Mouse (Mus musculus): ENCODE data around the gene Pde4d. TPM values are rescaled to one million over a fixed set of nuclear protein-coding genes. Genes with fewer than 3 reads are reported as not detected.

The Pde4d gene
- polyA plus RNA-seq, 1 experiment from 2014 or later: 14.9 TPM

DNA sequence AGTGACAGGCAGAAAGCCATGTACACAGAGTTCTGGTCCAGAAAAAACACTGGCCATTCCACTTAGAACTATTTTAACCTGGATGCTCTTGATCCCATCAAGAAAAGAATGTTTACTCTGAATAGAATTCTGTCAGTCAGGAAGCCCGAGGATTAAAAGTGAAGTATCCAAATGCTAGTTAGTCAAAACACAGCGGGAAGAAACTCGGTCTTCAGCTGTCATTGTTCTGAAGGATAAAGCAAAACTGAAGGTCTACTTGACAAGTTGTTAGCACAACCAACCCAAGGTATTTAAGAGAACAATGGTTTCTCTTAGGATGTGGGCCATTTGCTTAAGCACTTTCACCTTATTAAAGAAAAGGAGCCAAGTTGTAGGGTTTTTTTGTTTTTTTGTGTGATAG, 1327.2 kb downstream of the Pde4d start:
- no peak overlapping the region for H3K9ac ChIP-seq (ENCODE audit: low read length)
- H3K4me2 ChIP-seq (ENCODE audit: low read depth, low read length): no peak overlapping the region
- H3K4me3 ChIP-seq (ENCODE audit: low read length): no peak overlapping the region
- H3K9me3 ChIP-seq (ENCODE audit: control insufficient read depth, low read length): no peaks in the 10 kb centered on the region
- no peak for ATAC-seq (ENCODE audit: low read depth)
- H3K27ac ChIP-seq (ENCODE audit: low read length): no peak overlapping the region
- WGBS: 43% methylated on average over 3 of the region's 3 CpGs
- H3K4me1 ChIP-seq (replicated peaks; ENCODE audit: control insufficient read depth, insufficient read depth, low read length): peaks cover 5% of the 10 kb centered on the region; the same call in 1 of the 2 replicates
- H3K27me3 ChIP-seq (ENCODE audit: control insufficient read depth, insufficient read depth, low read depth, low read length): no peaks in the 10 kb centered on the region
- no peaks in the 10 kb centered on the region for H3K36me3 ChIP-seq (ENCODE audit: control insufficient read depth, insufficient read depth, low read length)

DNA sequence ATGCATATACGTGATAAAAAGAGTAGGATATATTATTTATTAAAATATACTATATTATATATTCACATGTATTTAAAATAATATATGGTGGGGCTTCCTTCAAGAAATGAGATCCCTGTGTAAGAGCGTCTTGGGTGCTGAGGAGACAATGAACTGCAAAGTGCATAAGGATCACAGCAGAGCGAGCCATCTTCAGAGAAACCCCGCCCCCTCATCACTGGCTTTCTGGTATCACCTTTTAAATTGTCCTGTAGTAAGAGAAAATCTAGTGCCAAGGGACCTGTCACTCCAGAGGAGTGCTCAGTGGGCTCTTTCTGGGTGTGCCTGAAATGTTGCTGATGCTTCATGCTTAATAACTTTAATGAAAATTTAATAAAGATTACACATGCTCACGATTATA, 1327.7 kb downstream of the Pde4d start:
- H3K9me3 ChIP-seq (ENCODE audit: control insufficient read depth, low read length): no peaks in the 10 kb centered on the region
- no peaks in the 10 kb centered on the region for H3K36me3 ChIP-seq (ENCODE audit: control insufficient read depth, insufficient read depth, low read length)
- no peak overlapping the region for H3K9ac ChIP-seq (ENCODE audit: low read length)
- H3K4me2 ChIP-seq (ENCODE audit: low read depth, low read length): no peak overlapping the region
- peaks cover 5% of the 10 kb centered on the region; the same call in 1 of the 2 replicates for H3K4me1 ChIP-seq (replicated peaks; ENCODE audit: control insufficient read depth, insufficient read depth, low read length)
- ATAC-seq (ENCODE audit: low read depth): no peak
- no peak overlapping the region for H3K4me3 ChIP-seq (ENCODE audit: low read length)
- H3K27me3 ChIP-seq (ENCODE audit: control insufficient read depth, insufficient read depth, low read depth, low read length): no peaks in the 10 kb centered on the region
- WGBS: 86% methylated on average over 5 of the region's 5 CpGs
- no peak overlapping the region for H3K27ac ChIP-seq (ENCODE audit: low read length)

DNA sequence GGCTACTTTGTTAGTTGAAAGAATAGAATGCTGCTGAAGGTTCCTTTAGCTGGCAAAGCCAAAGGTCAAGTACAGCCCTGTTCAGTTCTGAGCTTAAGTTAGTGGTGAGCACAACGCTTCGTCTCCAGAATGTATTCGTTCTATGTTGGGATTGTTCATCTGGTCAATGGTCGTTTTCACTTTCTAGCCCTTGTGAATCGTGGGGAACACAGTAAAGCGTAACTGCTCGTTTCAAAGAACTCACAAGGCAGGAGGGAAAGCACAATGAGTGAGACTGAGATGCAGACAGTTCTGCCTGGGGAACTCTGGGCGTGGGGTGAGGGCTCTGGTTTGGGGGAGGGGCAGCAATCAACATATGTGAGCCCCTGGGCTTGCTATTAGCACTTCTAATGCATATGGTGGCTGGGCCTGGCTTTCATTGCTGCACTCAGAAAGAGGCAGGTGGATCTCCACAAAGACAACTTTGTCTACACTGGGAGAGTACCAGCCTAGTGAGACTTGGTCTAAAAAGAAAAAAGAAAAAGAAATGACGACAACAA, 1328.6 kb downstream of the Pde4d start:
- Histone ChIP-seq H3K9me3 (ENCODE audit: control insufficient read depth, low read length) (no peaks in the 10 kb centered on the region), H3K4me1 (replicated peaks; ENCODE audit: control insufficient read depth, insufficient read depth, low read length) (peaks cover 5% of the 10 kb centered on the region; the same call in 1 of the 2 replicates), H3K4me3 (ENCODE audit: low read length) (no peak overlapping the region), H3K36me3 (ENCODE audit: control insufficient read depth, insufficient read depth, low read length) (no peaks in the 10 kb centered on the region), H3K27me3 (ENCODE audit: control insufficient read depth, insufficient read depth, low read depth, low read length) (no peaks in the 10 kb centered on the region), H3K4me2 (ENCODE audit: low read depth, low read length) (no peak overlapping the region), H3K27ac (ENCODE audit: low read length) (no peak overlapping the region), H3K9ac (ENCODE audit: low read length) (no peak overlapping the region)
- ATAC-seq (ENCODE audit: low read depth): no peak
- 63% methylated on average over 9 of the region's 9 CpGs for WGBS

DNA sequence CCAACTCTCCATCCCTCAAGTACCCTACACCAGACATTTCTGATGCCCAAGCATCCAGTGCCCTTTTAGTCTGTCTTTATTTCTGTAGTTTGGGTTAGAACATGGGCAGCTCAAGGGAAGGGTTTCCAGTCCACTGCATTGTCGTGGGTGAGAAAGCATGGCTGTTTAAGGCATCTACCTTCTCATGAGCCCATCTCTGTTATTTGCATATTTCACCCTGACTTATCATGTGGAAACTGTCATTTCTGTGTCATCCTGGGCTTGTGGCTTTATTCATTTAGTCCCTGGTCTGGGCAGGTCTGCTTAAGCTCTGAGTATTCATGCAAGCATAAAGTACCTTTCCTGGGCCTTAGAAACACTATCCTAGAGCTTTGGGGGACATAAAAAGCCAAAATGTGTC, 1331.7 kb downstream of the Pde4d start:
- H3K9ac ChIP-seq (ENCODE audit: low read length): no peak overlapping the region
- no peak overlapping the region for H3K4me3 ChIP-seq (ENCODE audit: low read length)
- H3K27me3 ChIP-seq (ENCODE audit: control insufficient read depth, insufficient read depth, low read depth, low read length): no peaks in the 10 kb centered on the region
- no peak for ATAC-seq (ENCODE audit: low read depth)
- no peaks in the 10 kb centered on the region; the same call in 1 of the 2 replicates for H3K4me1 ChIP-seq (replicated peaks; ENCODE audit: control insufficient read depth, insufficient read depth, low read length)
- H3K9me3 ChIP-seq (ENCODE audit: control insufficient read depth, low read length): no peaks in the 10 kb centered on the region
- H3K4me2 ChIP-seq (ENCODE audit: low read depth, low read length): no peak overlapping the region
- H3K27ac ChIP-seq (ENCODE audit: low read length): no peak overlapping the region
- no peaks in the 10 kb centered on the region for H3K36me3 ChIP-seq (ENCODE audit: control insufficient read depth, insufficient read depth, low read length)
- WGBS: 83% methylated on average over 1 of the region's 1 CpGs

DNA sequence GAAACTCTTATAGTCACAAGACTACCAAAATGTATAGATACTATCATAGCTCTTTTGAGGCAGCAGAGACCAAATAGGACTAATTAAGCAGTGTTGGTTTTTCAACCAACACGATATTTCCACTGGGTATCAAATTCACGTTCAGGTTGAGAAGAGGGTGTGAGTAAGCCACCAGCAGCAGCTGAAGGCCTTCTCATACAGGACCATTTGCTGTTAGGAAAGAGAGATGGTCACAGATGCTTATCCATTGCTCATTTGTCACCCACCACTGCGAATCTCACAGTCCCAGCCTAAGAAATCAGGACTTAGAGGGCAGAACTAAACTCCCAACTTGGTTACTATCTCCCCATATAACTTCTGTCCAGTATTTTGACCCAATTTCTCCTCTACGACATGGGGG, 1338.9 kb downstream of the Pde4d start:
- Histone ChIP-seq H3K27ac (ENCODE audit: low read length) (no peak overlapping the region), H3K27me3 (ENCODE audit: control insufficient read depth, insufficient read depth, low read depth, low read length) (no peaks in the 10 kb centered on the region), H3K36me3 (ENCODE audit: control insufficient read depth, insufficient read depth, low read length) (no peaks in the 10 kb centered on the region), H3K4me1 (replicated peaks; ENCODE audit: control insufficient read depth, insufficient read depth, low read length) (peaks cover 7% of the 10 kb centered on the region; the same call in 1 of the 2 replicates), H3K4me3 (ENCODE audit: low read length) (no peak overlapping the region), H3K9me3 (ENCODE audit: control insufficient read depth, low read length) (no peaks in the 10 kb centered on the region), H3K9ac (ENCODE audit: low read length) (no peak overlapping the region), H3K4me2 (ENCODE audit: low read depth, low read length) (no peak overlapping the region)
- ATAC-seq (ENCODE audit: low read depth): no peak
- WGBS: 78% methylated on average over 4 of the region's 4 CpGs

DNA sequence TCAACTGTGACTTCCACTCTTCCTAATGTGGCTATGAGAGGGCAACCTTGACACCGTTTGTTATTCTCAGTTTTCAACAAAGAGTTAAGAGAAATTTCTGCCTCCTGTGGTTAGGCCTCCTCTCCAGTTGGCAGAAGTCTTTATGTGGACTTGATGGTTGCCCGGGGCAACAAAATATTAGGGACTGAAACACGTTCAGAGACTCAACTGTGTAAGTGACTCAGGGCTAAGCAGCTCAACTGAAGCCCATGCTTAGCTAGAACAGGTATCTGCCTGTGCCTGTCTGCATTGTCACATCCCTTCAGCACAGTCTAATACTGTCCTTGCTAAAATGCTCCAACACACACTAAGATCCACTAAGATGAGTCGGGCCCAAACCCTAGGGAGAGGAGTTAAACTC, 1339.4 kb downstream of the Pde4d start:
- no peak for ATAC-seq (ENCODE audit: low read depth)
- Histone ChIP-seq H3K36me3 (ENCODE audit: control insufficient read depth, insufficient read depth, low read length) (no peaks in the 10 kb centered on the region), H3K4me3 (ENCODE audit: low read length) (no peak overlapping the region), H3K9me3 (ENCODE audit: control insufficient read depth, low read length) (no peaks in the 10 kb centered on the region), H3K27ac (ENCODE audit: low read length) (no peak overlapping the region), H3K9ac (ENCODE audit: low read length) (no peak overlapping the region), H3K4me1 (replicated peaks; ENCODE audit: control insufficient read depth, insufficient read depth, low read length) (peaks cover 7% of the 10 kb centered on the region; the same call in 1 of the 2 replicates), H3K4me2 (ENCODE audit: low read depth, low read length) (no peak overlapping the region), H3K27me3 (ENCODE audit: control insufficient read depth, insufficient read depth, low read depth, low read length) (no peaks in the 10 kb centered on the region)
- WGBS: 56% methylated on average over 4 of the region's 4 CpGs

DNA sequence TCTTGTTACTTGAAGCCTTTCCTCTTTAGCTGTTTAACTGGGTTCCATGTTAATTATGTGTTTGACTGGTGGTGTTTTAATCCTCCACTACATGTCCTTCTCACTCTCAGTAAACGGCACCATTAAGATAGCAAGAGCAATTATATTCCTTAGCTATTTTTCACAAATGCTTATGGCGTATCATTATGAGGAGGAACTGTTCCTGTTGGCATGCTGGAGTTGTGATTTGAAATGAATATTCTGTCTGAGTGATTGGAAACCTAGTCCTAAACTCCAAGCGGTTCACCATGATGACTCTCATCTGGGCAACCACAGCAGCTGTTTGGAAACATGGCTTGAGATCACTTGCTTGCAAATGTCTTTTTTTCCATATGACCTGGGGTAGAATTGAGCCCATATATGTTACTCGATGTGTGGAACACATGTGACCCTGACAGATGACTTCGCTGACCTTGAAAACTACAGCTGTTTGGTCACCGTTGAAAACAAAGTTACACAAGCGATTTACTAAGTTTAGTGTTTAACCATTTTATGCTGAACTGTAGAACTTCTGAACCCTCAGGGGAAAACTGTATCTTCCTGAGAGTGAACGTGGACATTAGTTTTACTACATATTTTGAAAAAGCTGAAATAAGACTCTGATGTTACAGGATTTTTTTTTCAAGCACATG, 1340.4 kb downstream of the Pde4d start:
- ATAC-seq (ENCODE audit: low read depth): peak; percentile 80
- peaks cover 7% of the 10 kb centered on the region; the same call in 1 of the 2 replicates for H3K4me1 ChIP-seq (replicated peaks; ENCODE audit: control insufficient read depth, insufficient read depth, low read length)
- no peaks in the 10 kb centered on the region for H3K27me3 ChIP-seq (ENCODE audit: control insufficient read depth, insufficient read depth, low read depth, low read length)
- H3K9me3 ChIP-seq (ENCODE audit: control insufficient read depth, low read length): no peaks in the 10 kb centered on the region
- H3K4me3 ChIP-seq (ENCODE audit: low read length): no peak overlapping the region
- WGBS: 53% methylated on average over 8 of the region's 8 CpGs
- H3K4me2 ChIP-seq (ENCODE audit: low read depth, low read length): no peak overlapping the region
- no peak overlapping the region for H3K27ac ChIP-seq (ENCODE audit: low read length)
- H3K9ac ChIP-seq (ENCODE audit: low read length): no peak overlapping the region
- no peaks in the 10 kb centered on the region for H3K36me3 ChIP-seq (ENCODE audit: control insufficient read depth, insufficient read depth, low read length)

DNA sequence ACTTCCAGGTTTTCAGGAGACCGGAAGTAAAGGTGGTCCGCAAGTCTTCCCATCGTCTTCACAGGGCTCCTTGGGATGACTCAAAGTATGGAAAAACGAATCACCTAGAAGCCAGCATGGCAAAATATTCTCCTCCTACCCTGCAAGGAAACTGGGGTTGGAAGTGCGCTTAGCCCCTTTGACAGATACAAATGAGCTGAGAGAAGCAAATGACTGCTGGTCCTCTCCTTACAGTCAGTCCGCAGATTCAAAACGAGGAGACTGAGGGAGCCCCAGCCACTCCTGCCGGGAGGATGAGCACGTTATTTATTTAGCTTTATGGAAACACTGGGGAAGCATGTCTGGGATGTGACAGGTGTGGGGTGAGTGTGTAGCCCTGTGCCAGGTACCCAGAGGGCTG, 1344.2 kb downstream of the Pde4d start:
- H3K4me2 ChIP-seq (ENCODE audit: low read depth, low read length): peak overlapping the region; percentile 45
- no peaks in the 10 kb centered on the region for H3K9me3 ChIP-seq (ENCODE audit: control insufficient read depth, low read length)
- ATAC-seq (ENCODE audit: low read depth): 0 out of 2 replicates have a peak, but pooled peaks have one; percentile 40
- H3K9ac ChIP-seq (ENCODE audit: low read length): no peak overlapping the region
- no peaks in the 10 kb centered on the region for H3K36me3 ChIP-seq (ENCODE audit: control insufficient read depth, insufficient read depth, low read length)
- H3K27me3 ChIP-seq (ENCODE audit: control insufficient read depth, insufficient read depth, low read depth, low read length): no peaks in the 10 kb centered on the region
- peak overlapping the region; percentile 10; the same call in 1 of the 2 replicates for H3K4me3 ChIP-seq (ENCODE audit: low read length)
- no peak overlapping the region for H3K27ac ChIP-seq (ENCODE audit: low read length)
- WGBS: 31% methylated on average over 9 of the region's 9 CpGs
- H3K4me1 ChIP-seq (replicated peaks; ENCODE audit: control insufficient read depth, insufficient read depth, low read length): peaks cover 7% of the 10 kb centered on the region; the same call in 1 of the 2 replicates

DNA sequence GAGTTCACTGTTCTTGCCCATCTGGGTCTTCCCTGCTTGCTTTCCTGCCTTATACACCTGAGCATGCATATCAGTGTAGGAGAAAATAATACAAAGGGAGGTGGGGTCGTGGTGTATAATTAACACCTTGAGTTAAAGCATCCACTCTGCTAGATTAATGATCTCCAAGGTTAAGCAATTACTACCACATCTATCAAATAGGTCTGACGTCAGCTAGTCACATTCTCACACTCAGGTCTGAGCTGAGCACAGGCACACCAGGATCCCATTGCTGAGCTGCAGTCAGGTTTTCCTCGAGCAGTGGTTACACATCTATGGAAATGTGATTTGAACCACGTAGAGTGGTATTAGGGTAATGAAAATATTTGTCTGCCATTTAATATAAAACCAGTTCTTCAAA, 1348.9 kb downstream of the Pde4d start:
- ATAC-seq (ENCODE audit: low read depth): no peak
- 48% methylated on average over 4 of the region's 4 CpGs for WGBS

More for the DNA sequence above, 1348.9 kb downstream of the Pde4d start:
- H3K4me2 ChIP-seq (ENCODE audit: low read depth, low read length): no peak overlapping the region
- peaks cover 4% of the 10 kb centered on the region; the same call in 1 of the 2 replicates for H3K4me1 ChIP-seq (replicated peaks; ENCODE audit: control insufficient read depth, insufficient read depth, low read length)
- no peaks in the 10 kb centered on the region for H3K27me3 ChIP-seq (ENCODE audit: control insufficient read depth, insufficient read depth, low read depth, low read length)
- no peaks in the 10 kb centered on the region for H3K36me3 ChIP-seq (ENCODE audit: control insufficient read depth, insufficient read depth, low read length)
- no peaks in the 10 kb centered on the region for H3K9me3 ChIP-seq (ENCODE audit: control insufficient read depth, low read length)
- H3K27ac ChIP-seq (ENCODE audit: low read length): no peak overlapping the region
- H3K4me3 ChIP-seq (ENCODE audit: low read length): no peak overlapping the region
- no peak overlapping the region for H3K9ac ChIP-seq (ENCODE audit: low read length)
